Mouse (Mus musculus) gastrocnemius, postnatal 10 days (tissue): ENCODE data around the gene Hpf1. TPM values are rescaled to one million over a fixed set of nuclear protein-coding genes. Genes with fewer than 3 reads are reported as not detected.

Experiments used
- DNase-seq: peaks from one replicate; pipeline ENCODE4 v3.0.0; 2021; ENCODE audit warnings: mixed read lengths
- long read RNA-seq, 2 experiments: library from polyadenylated mRNA; stranded (forward); transcript quantifications; one replicate each; pipeline ENCODE4 v2.0.0; 2021
- total RNA-seq, 2 experiments: library from RNA; stranded (reverse); gene quantifications; 2 replicates each; pipeline ENCODE4 v1.2.3; 2021

Hpf1 gene
- total RNA-seq = 10 to 100 TPM; 14.1 to 15.4 TPM
- long read RNA-seq, experiment 1, transcript Hpf1-201 (8 exons, 1,191 nt) = major isoform, 17 of 24 reads
- long read RNA-seq, experiment 1, partial matches to known transcripts = 0 of 24 reads
- long read RNA-seq, experiment 1, other reads (novel, unspliced or antisense) = 4 of 24 reads
- long read RNA-seq, experiment 2, partial matches to known transcripts = 0 of 8 reads
- long read RNA-seq, experiment 2, other reads (novel, unspliced or antisense) = 1 of 8 reads

GRCm38 (mm10) chr8:60889843-60890519, at the start of gene Hpf1:
Hpf1 (plus strand) TSS chr8:60890418.
- peak; percentile 93 for DNase-seq

DNA sequence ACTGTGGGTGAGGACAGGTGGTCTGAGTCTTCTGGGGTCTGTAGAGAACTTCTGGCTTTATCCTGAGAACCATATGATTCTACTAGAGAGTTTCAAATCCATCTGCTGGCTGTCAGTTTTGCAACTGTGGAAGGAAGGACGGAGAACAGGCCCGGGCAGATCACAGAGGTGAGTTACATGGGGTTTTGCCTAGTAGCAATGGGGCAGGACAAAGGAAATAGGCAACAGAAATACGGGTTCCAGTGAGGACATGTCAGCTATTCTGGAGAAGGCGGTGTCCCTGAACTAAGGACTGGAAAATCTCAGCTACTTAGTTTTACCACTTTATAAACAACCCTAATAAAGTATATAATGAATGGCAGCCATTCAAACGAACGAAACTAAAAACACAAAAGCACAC, 47.8 kb upstream of the Hpf1 start:
- DNase-seq = no peak

DNA sequence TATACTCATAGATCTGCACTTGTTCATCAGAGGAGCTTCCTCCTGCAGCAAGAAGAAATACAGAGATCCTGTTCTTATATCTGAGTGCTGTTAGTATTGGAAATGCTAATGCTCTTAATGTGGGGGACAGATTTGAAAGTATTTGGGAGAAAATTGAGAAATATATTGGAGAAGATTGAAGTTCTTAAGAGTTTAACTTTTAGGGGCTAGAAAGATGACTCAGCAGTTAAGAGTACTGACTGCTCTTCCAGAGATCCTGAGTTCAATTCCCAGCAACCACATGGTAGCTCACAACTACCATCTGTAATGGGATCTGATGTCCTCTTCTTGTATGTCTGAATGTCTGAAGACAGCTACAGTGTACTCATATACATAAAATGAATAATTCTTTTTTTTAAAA, 32.7 kb upstream of the Hpf1 start:
- DNase-seq = no peak

GRCm38 (mm10) chr8:60858091-60858490, 32.1 kb upstream of the Hpf1 start:
- DNase-seq = no peak

DNA sequence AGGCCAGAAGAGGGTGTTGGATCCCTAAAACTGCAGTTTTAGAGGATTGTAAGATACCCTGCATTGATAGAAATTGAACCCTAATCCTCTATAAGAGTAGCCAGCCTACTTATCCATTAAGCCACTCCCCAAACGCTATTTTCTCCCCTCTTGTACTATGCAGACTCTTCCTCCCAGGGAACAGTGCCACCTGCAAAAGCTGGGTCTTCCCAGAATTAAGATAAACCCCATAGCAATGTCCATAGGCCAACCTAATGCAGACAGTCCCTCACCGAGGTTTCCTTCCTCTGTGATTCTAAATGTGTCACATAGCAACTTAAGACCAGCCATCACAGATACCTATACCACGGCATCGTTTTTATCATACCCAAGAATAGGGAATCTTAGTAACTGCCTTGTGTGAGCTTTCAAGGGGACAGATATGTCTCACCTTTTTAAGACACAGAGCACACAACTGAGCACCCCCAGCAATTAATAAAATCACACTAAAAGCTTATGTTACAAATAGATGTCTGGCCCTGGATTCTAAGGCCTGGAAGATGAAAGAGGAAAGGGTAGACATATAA, 31.2 kb upstream of the Hpf1 start:
- no peak for DNase-seq

DNA sequence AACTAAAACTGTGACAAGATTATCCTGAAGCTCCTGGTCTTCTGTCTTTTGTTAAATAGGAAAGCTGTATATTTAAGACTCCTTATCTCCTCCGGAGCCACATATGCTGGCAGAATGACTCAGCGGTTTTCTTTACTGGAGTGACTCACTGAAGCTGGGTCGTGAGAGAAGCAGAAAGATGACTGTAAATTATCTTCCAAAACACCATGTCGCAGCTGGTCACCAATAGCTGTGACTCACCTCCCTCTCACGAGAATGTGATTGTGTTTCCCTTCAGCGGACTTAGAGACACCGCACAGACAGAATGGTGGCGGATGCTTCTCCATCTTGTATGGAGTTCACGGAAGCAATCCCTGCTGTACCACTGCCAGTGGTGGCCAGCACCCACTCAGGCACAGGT, 30.6 kb upstream of the Hpf1 start:
- DNase-seq = no peak

DNA sequence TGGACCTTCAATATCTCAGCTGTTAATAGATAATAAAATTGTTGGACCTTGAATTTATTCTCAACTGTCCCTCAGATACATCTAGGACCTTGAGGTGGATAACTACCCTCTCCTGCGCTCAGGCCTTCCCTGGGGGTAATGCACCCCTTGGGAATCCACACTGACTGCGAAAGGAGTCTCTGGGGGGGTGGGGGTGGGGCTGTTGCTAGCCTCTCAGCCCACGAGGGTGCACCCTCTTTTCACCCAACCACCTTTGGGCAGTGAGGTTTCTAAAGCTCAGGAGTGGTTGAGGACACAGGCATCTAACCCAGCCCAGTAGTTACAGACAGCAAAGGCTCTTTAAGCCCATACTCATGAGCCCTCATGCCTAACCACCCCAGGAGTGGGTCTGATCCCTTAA, 29.5 kb upstream of the Hpf1 start:
- DNase-seq = no peak

- no peak for DNase-seq
These were observed 28.4 kb upstream of the Hpf1 start for GRCm38 (mm10) chr8:60861783-60862182.

- DNase-seq = no peak
These were observed 25.3 kb upstream of the Hpf1 start for GRCm38 (mm10) chr8:60864875-60865274.

DNA sequence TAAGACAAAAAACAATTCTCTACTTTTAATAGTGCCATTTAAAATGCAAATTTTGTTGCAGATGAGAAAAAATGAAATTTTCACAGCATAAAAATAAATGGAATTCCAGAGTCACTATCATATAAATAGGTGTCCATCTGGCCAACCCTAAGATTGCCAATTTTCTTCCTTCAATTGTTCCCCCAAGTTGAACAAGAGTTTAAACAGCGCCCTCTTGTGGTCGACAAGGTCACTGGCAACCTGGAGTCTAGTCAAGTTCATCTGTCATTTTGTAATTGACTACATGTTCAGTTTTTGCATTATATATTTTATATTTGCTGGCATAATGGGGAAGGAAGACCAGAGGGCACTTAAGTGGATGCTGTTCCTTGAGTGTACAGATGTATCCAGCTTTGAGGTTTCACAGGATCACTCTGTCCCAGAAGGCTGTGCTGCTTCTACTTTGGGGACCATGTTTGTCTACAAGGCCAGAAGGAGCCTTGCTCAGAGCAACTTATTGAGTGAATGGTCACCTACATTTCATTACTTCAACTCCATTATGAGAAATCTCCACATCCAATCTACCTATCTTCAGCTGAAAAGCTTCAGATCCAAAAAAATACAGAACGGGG, 24.6 kb upstream of the Hpf1 start:
- peak; percentile 59 for DNase-seq

GRCm38 (mm10) chr8:60867468-60868115, 22.6 kb upstream of the Hpf1 start:
- no peak for DNase-seq

- no peak for DNase-seq
These were observed 21.8 kb upstream of the Hpf1 start for GRCm38 (mm10) chr8:60868236-60868965.

GRCm38 (mm10) chr8:60869761-60870160, 20.5 kb upstream of the Hpf1 start:
- DNase-seq = no peak

DNA sequence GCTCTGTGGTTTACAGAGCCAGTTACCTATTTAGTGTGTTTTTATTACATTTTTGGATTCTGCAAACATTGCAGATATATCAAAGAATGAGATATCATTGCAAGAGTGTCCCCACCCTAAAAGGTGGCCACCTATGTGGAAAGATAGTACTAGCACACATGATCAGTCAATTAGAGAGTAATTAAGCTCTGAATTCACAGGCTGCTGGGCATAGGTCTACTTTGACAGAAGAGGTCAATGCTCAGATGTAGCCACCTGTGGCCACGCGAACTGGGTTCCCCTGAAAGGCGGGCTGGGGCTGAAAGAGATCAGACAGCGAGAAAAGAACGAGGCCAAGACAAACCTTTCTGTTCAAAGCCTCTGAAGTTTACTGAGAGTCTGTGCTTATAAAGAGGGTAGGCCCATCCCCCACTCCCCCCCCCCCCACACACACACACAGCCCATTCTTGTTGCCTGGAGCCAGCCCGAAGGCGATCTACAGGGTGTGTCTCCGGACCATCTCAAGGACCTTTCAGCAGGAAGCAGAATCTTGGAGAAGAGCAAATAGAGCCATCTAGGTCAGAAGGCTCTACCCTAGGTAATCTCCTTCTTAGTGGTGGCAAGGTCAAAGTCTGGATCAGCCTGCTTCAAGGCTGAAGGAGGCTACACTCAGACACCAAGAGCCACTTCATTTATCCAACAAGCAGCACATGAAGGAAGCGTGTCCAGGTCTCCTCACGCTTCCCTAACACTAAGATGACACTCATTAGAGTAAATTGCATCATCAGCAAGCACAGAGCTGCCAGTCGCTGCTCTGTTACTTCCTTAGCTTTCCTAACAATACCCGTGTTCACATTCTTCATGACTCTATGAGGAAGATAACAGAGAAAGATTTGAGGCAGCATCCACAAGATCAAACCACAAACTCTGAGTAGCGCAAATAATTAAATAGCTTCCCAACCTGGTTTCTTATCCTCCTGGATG, 19.7 kb upstream of the Hpf1 start:
- no peak for DNase-seq

DNA sequence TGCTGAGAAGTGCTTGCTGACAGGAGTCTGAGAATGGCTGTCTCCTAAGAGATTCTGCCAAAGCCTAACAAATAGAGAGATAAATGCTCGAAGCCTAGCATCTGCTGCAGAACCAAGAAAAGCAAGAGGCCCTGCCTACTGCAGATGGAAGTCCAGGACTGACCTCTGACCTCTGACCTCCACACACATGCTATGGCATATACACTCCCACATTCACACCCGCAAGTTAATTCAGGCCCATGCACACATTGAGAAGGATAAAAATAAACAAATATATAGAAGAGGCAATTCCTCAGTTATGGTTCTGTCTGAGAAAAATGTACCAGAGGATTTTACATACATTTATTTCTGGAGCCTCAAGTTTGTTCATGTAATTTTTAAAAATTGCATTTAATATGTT, 11.6 kb upstream of the Hpf1 start:
- DNase-seq = no peak

DNA sequence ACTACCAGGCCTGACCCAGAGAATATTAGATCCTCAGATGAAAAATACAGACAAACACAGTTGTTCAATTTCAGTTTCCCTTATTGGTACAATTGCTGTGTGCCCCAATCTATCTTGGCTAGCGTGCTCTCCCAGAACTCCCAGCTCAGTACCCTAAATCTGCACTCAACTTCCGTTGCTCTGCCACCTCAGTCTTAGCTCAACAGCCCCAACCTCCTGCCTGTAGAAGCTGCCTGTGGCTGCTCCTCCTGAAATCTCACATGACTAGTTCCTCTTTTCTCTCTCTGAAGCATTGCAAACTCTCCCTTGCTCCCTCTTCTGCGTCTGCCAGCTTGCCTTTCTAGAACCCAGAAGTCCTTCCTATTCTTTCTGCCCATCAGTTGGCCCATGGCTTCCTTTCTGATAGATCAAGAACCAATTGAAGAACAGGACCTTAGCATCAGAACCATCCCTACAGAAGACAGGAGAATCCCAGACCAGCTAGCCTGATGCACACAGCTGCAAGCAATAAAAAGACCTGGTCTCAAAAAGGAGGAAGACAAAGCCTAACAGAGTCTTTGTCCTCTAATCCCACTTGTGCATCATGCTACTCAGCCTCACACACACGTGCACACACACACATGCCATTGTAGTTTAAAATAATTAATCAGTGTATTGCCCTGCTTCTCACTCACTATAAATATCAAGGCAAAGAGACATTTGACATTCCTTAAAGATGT, 6.6 kb upstream of the Hpf1 start:
- no peak for DNase-seq

- DNase-seq = no peak
These were observed 3.5 kb upstream of the Hpf1 start for GRCm38 (mm10) chr8:60886736-60887135.

DNA sequence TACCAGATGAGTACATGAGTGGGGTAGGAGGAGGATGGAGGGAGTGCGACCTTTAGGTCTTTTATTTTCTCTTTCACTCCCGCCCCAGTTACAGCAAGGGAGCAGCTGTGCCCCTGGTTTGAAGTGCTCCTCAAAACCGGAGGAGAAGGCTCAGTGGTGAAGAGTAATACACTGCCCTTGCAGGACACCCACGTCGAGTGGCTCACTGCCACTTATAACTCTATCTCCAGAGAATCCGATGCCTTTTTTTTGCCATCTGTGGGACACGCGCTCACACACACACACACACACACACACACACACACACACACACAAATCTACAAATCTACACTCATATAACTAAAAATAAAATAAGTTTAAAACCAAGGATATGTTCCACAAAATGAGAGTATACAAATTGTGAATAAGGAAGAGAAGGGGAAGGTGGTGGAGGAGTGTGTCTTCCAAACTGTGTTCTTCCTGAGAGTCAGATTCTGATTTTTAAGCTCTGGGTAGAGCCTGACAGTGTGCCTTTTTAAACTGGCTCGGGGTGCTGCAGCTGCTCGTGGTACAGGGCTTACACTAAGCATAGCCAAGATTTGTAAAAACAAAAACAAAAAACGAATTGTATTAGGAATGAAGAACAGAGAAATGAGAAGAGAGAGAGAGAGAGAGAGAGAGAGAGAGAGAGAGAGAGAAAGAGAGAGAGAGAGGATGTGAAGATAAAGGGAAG, 931 bp upstream of the Hpf1 start:
- DNase-seq = no peak

DNA sequence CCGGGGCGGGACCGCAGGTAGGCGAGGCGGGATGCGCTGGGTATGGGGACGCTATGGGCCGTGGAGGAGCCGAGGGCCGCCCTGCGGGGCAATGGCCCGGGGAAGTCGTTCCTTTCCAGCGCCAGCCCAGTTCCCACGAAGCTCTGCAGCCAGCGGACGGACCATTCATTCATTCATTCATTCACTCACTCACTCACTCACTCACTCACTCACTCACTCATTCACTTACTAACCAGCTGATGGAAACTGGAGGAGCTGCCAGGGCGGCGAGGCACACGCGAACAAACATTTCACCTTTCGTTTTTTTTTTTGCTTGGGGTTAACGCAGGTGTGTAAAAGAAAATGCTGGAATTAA, 279 bp downstream of the Hpf1 start:
- no peak for DNase-seq

DNA sequence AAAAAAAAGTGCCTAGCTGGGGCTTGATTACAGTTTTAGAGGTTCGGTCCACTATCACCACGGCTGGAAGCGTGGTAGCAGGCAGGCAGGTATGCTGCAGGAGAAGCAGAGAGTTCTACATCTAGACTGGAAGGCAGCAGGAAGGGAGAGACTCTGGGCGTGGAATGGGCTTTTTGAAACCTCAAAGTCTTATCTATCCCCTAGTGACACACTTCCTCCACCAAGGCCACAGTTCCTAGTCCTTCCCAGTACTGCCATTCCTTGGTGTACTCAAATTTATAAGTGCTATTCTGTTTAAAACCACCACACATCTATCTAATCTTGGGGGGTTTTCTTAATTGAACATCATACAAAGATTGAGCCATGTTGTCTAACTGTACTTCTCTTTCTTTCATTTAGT, 1.5 kb downstream of the Hpf1 start:
- DNase-seq = no peak
